Mouse (Mus musculus) liver, embryonic 13.5 days (tissue): ENCODE data around the gene Mylk. TPM values are rescaled to one million over a fixed set of nuclear protein-coding genes. Genes with fewer than 3 reads are reported as not detected.

Experiments
- ATAC-seq: fragments of 200-750 bp; cut with Nextera tagmentation; 2 replicates; pipeline ENCODE4 v1.8.0; 2017; ENCODE audit warnings: low read depth, mild to moderate bottlenecking, moderate number of reproducible peaks, moderate library complexity
- DNase-seq: peaks from one replicate; pipeline ENCODE4 v3.0.0; 2022
- H3K27ac ChIP-seq: fragments of 300-500 bp; sonication (generic); 2 replicates; pipeline ENCODE4 v1.5.1; 2015; ENCODE audit warnings: moderate library complexity, mild to moderate bottlenecking, inconsistent platforms
- H3K27me3 ChIP-seq: fragments of 300-500 bp; sonication (generic); 2 replicates; pipeline ENCODE4 v1.6.1; 2015; ENCODE audit warnings: mild to moderate bottlenecking, inconsistent platforms
- H3K36me3 ChIP-seq: fragments of 300-500 bp; sonication (generic); 2 replicates; pipeline ENCODE4 v1.6.1; 2015; ENCODE audit warnings: mild to moderate bottlenecking, inconsistent platforms
- H3K4me1 ChIP-seq: fragments of 300-500 bp; sonication (generic); replicated peaks from 2 replicates; pipeline ENCODE4 v1.6.1; 2015; ENCODE audit warnings: inconsistent platforms
- H3K4me2 ChIP-seq: fragments of 300-500 bp; sonication (generic); 2 replicates; pipeline ENCODE4 v1.6.1; 2015; ENCODE audit warnings: inconsistent platforms, mild to moderate bottlenecking, moderate library complexity
- H3K4me3 ChIP-seq: fragments of 300-500 bp; sonication (generic); replicated peaks from 2 replicates; pipeline ENCODE4 v1.5.1; 2015; ENCODE audit warnings: mild to moderate bottlenecking, inconsistent platforms
- H3K9ac ChIP-seq: fragments of 300-500 bp; sonication (generic); 2 replicates; pipeline ENCODE4 v1.6.1; 2015; ENCODE audit warnings: mild to moderate bottlenecking, inconsistent platforms
- H3K9me3 ChIP-seq: fragments of 300-500 bp; sonication (generic); replicated peaks from 2 replicates; pipeline ENCODE4 v1.6.1; 2016; ENCODE audit warnings: inconsistent platforms
- WGBS: fragments of 180-500 bp; shearing (Covaris S2); methylation state at CpG from one replicate; pipeline ENCODE4 v1.1.7; 2015; ENCODE audit not compliant: insufficient replicate concordance; 5-methylcytosine and 5-hydroxymethylcytosine counted together
- polyA plus RNA-seq: library from polyadenylated mRNA; unstranded; fragments of >200 nt; fragmentation: Nextera tagmentation; extraction: Ambion mirVana; gene quantifications from 2 replicates; pipeline ENCODE4 v1.2.1, GENCODE M21; 2015

Mylk gene
- polyA plus RNA-seq, 1 experiment from 2014 or later = 5.5 TPM

DNA sequence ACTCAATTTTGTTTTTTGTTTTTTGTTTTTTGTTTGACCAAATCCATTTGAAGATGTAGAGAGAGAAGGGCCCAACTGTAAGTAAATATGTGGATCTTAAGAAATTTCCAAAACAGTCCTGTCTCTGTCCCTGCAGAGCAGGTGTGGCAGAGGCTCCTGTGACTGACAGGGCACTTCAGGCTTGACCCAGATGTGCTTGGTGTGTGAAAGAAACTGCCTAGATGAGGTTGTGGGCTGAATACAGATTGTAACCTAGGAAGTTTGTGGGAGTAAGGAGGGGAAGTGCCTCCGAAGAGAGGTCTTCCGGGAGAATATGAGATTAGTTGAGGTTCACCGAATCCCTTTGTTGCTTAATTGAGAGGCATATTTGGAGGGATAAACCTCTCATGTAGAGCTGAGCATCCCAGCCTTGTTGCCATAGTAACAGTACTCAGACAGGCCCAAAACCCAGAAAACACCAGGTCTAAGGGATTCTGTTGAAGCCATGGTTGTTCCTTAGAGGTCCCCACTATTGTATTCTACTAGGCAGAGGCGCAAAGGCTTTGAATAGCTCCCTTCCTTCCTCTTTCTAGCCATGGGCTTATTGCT is 27.5 kb downstream of the Mylk start:
- 30% methylated on average over 4 of the region's 4 CpGs for WGBS
- Histone ChIP-seq H3K4me1 (no peaks in the 10 kb centered on the region), H3K36me3 (no peaks in the 10 kb centered on the region), H3K9me3 (no peaks in the 10 kb centered on the region), H3K27ac (no peak overlapping the region), H3K27me3 (no peaks in the 10 kb centered on the region), H3K4me2 (no peak overlapping the region), H3K4me3 (no peak overlapping the region), H3K9ac (no peak overlapping the region)
- ATAC-seq = no peak
- no peak for DNase-seq

- DNase-seq (no peak), ATAC-seq (no peak)
- Histone ChIP-seq H3K27ac (no peak overlapping the region), H3K36me3 (no peaks in the 10 kb centered on the region), H3K9ac (no peak overlapping the region), H3K4me3 (no peak overlapping the region), H3K27me3 (no peaks in the 10 kb centered on the region), H3K4me1 (no peaks in the 10 kb centered on the region), H3K9me3 (no peaks in the 10 kb centered on the region), H3K4me2 (no peak overlapping the region)
- 45% methylated on average over 1 of the region's 1 CpGs for WGBS
Measured at GRCm38 (mm10) chr16:34782442-34782841, 37.4 kb downstream of the Mylk start.

- no peaks in the 10 kb centered on the region for H3K27me3 ChIP-seq
- no peak overlapping the region for H3K4me3 ChIP-seq
- H3K9me3 ChIP-seq = no peaks in the 10 kb centered on the region
- H3K27ac ChIP-seq = no peak overlapping the region
- whole genome bisulfite sequencing = 56% methylated on average over 5 of the region's 5 CpGs
- no peak overlapping the region for H3K9ac ChIP-seq
- no peak for ATAC-seq
- no peak for DNase-seq
- no peak overlapping the region for H3K4me2 ChIP-seq
- H3K36me3 ChIP-seq = no peaks in the 10 kb centered on the region
- no peaks in the 10 kb centered on the region for H3K4me1 ChIP-seq
Measured at GRCm38 (mm10) chr16:34783536-34783935, 38.5 kb downstream of the Mylk start.

DNA sequence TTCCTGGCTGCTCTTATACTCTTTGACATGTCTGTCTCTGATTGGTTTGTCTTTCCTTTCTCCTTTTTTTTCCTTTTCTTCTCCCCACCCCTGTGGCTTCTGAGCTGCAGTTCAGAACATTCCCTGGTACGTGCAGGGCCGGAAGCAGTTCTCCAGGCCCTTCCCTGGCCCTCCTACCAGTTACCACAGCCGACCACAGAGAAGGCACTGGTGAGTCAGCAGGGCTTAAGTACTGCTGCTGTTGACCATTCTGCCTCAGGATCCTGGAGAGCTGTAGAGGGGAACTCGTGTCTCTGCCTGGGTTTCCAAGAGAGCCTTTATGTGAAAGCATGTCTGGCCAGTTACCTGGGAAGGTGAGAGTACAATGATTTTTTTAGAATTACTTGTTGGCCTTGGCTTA is 39.7 kb downstream of the Mylk start:
- no peak for ATAC-seq
- 22% methylated on average over 4 of the region's 4 CpGs for WGBS

GRCm38 (mm10) chr16:34792555-34792954 is 47.5 kb downstream of the Mylk start:
- Histone ChIP-seq H3K36me3 (no peaks in the 10 kb centered on the region), H3K9ac (no peak overlapping the region), H3K4me3 (no peak overlapping the region), H3K27ac (no peak overlapping the region; the same call in 1 of the 2 replicates), H3K4me1 (peaks cover 9% of the 10 kb centered on the region), H3K4me2 (no peak overlapping the region), H3K9me3 (no peaks in the 10 kb centered on the region), H3K27me3 (no peaks in the 10 kb centered on the region)
- 27% methylated on average over 1 of the region's 1 CpGs for WGBS
- ATAC-seq (no peak), DNase-seq (no peak)

More for the DNA sequence above, 39.7 kb downstream of the Mylk start:
- Histone ChIP-seq H3K27ac (no peak overlapping the region), H3K9ac (no peak overlapping the region), H3K27me3 (no peaks in the 10 kb centered on the region), H3K4me2 (no peak overlapping the region), H3K4me1 (no peaks in the 10 kb centered on the region), H3K4me3 (no peak overlapping the region), H3K36me3 (no peaks in the 10 kb centered on the region), H3K9me3 (no peaks in the 10 kb centered on the region)
- no peak for DNase-seq

GRCm38 (mm10) chr16:34793000-34793399 is 48.0 kb downstream of the Mylk start:
- H3K4me1 ChIP-seq = peaks cover 9% of the 10 kb centered on the region
- no peak for DNase-seq
- H3K27me3 ChIP-seq = no peaks in the 10 kb centered on the region
- no peak overlapping the region for H3K4me3 ChIP-seq
- no peak for ATAC-seq
- 66% methylated on average over 5 of the region's 5 CpGs for WGBS
- H3K36me3 ChIP-seq = no peaks in the 10 kb centered on the region
- H3K27ac ChIP-seq = no peak overlapping the region
- no peak overlapping the region for H3K4me2 ChIP-seq
- H3K9ac ChIP-seq = no peak overlapping the region
- H3K9me3 ChIP-seq = no peaks in the 10 kb centered on the region

- no peak overlapping the region for H3K4me2 ChIP-seq
- DNase-seq = no peak
- no peaks in the 10 kb centered on the region for H3K4me1 ChIP-seq
- WGBS = 69% methylated on average over 5 of the region's 5 CpGs
- H3K27ac ChIP-seq = no peak overlapping the region
- H3K27me3 ChIP-seq = no peaks in the 10 kb centered on the region
- H3K36me3 ChIP-seq = no peaks in the 10 kb centered on the region
- no peak overlapping the region for H3K4me3 ChIP-seq
- ATAC-seq = no peak
- no peaks in the 10 kb centered on the region for H3K9me3 ChIP-seq
- no peak overlapping the region for H3K9ac ChIP-seq
Measured at GRCm38 (mm10) chr16:34801222-34801621, 56.2 kb downstream of the Mylk start.

DNA sequence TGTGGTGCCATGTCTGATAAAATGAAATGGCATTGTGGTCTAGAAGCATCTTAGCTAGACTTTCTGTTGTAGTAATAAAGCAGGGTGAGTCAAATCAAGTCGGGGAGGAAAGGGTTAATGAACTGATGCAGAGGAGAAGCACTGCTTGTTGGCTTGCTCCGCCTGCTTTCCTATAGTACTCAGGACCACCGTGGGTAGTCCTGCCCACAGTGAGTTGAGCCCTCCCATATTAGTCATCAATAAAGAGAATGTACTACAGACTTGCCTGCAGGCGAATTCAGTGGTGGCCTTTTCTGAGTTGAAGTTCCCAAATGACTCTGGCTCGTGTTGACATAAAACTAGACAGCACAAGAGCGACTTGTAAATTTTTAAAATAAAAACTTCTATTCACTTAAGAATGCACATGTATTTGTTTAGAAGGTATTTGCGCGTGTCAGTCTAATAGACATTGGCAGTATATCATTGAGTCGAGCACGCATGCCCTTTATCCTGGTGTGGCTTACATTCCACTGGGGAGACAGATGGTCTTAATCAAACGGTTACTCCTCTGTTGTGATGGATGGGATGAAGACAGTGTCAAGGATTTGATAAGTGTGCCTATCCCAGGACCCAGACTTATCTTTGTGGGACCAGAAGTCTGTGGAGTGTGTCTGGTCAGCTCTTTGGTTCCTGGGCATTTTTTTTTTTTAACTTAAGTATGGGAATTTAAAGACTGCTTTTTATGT is 59.4 kb downstream of the Mylk start:
- Histone ChIP-seq H3K4me1 (peaks cover 12% of the 10 kb centered on the region), H3K4me2 (no peak overlapping the region), H3K27me3 (no peaks in the 10 kb centered on the region), H3K27ac (no peak overlapping the region), H3K36me3 (no peaks in the 10 kb centered on the region), H3K9ac (no peak overlapping the region), H3K4me3 (no peak overlapping the region), H3K9me3 (no peaks in the 10 kb centered on the region)
- no peak for DNase-seq
- 46% methylated on average over 11 of the region's 11 CpGs for WGBS
- no peak for ATAC-seq

- H3K36me3 ChIP-seq = no peaks in the 10 kb centered on the region
- H3K27ac ChIP-seq = no peak overlapping the region
- 56% methylated on average over 16 of the region's 16 CpGs for WGBS
- H3K4me2 ChIP-seq = peak overlapping the region; percentile 45
- ATAC-seq (peak; percentile 47; the same call in 1 of the 2 replicates), DNase-seq (no peak)
- H3K4me3 ChIP-seq = peak overlapping the region; percentile 26; the same call in 1 of the 2 replicates
- H3K4me1 ChIP-seq = peaks cover 12% of the 10 kb centered on the region
- no peaks in the 10 kb centered on the region for H3K27me3 ChIP-seq
- H3K9me3 ChIP-seq = no peaks in the 10 kb centered on the region
- no peak overlapping the region for H3K9ac ChIP-seq
Measured at GRCm38 (mm10) chr16:34806883-34807767, 62.1 kb downstream of the Mylk start.

GRCm38 (mm10) chr16:34807768-34808275 is 62.8 kb downstream of the Mylk start:
- peaks cover 12% of the 10 kb centered on the region for H3K4me1 ChIP-seq
- no peak overlapping the region for H3K9ac ChIP-seq
- no peak overlapping the region for H3K27ac ChIP-seq
- H3K9me3 ChIP-seq = no peaks in the 10 kb centered on the region
- H3K4me2 ChIP-seq = peak overlapping the region; percentile 45
- H3K36me3 ChIP-seq = no peaks in the 10 kb centered on the region
- H3K4me3 ChIP-seq = no peak overlapping the region
- ATAC-seq (no peak), DNase-seq (no peak)
- WGBS = 44% methylated on average over 11 of the region's 11 CpGs
- H3K27me3 ChIP-seq = no peaks in the 10 kb centered on the region

DNA sequence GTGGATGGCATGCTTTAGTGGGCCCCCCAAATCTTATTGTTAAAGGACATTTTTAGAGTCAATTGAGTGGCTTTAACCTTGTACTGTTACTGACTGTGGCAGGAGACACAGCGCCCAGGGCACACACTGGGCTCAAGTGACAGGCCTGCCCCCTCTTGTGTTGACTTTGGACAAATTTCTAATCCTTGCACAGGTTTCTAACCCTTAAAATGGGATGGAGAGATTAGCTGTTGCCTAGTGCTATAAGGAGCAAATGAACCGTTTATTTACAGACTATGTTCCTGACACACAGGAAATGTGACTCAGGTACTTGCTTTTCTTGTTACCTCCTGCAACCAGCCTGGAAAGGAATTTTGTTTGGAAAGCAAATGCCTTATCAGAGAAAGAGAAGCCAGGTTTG is 67.2 kb downstream of the Mylk start:
- H3K9ac ChIP-seq = no peak overlapping the region
- no peaks in the 10 kb centered on the region for H3K36me3 ChIP-seq
- H3K4me1 ChIP-seq = peaks cover 7% of the 10 kb centered on the region
- no peak overlapping the region for H3K4me2 ChIP-seq
- H3K27me3 ChIP-seq = no peaks in the 10 kb centered on the region
- no peaks in the 10 kb centered on the region for H3K9me3 ChIP-seq
- ATAC-seq (no peak), DNase-seq (no peak)
- no peak overlapping the region for H3K4me3 ChIP-seq
- WGBS = 36% methylated on average over 2 of the region's 2 CpGs
- no peak overlapping the region for H3K27ac ChIP-seq
